Mouse (Mus musculus) neural tube, embryonic 13.5 days (tissue): ENCODE measurements around the gene Socs3. TPM values are rescaled to one million over a fixed set of nuclear protein-coding genes. Genes with fewer than 3 reads are reported as not detected.

ENCODE experiments used
- ATAC-seq: fragments of 200-750 bp; cut with Nextera tagmentation; 2 replicates; pipeline ENCODE4 v1.8.0; 2017; ENCODE audit warnings: low read depth, mild to moderate bottlenecking, moderate TSS enrichment, moderate library complexity
- H3K27ac ChIP-seq: fragments of 300-500 bp; sonication (generic); replicated peaks from 2 replicates; pipeline ENCODE4 v1.5.1; 2015; ENCODE audit warnings: moderate library complexity, mild to moderate bottlenecking, inconsistent platforms
- H3K27me3 ChIP-seq: fragments of 300-500 bp; sonication (generic); 2 replicates; pipeline ENCODE4 v1.6.1; 2015; ENCODE audit warnings: mild to moderate bottlenecking, inconsistent platforms
- H3K36me3 ChIP-seq: fragments of 300-500 bp; sonication (generic); 2 replicates; pipeline ENCODE4 v1.6.1; 2015; ENCODE audit warnings: mild to moderate bottlenecking, inconsistent platforms
- H3K4me1 ChIP-seq: fragments of 300-500 bp; sonication (generic); replicated peaks from 2 replicates; pipeline ENCODE4 v1.6.1; 2015; ENCODE audit warnings: inconsistent platforms
- H3K4me2 ChIP-seq: fragments of 300-500 bp; sonication (generic); 2 replicates; pipeline ENCODE4 v1.6.1; 2015; ENCODE audit warnings: inconsistent platforms, mild to moderate bottlenecking, moderate library complexity
- H3K4me3 ChIP-seq: fragments of 300-500 bp; sonication (generic); 2 replicates; pipeline ENCODE4 v1.5.1; 2015; ENCODE audit warnings: mild to moderate bottlenecking, inconsistent platforms
- H3K9ac ChIP-seq: fragments of 300-500 bp; sonication (generic); 2 replicates; pipeline ENCODE4 v1.6.1; 2015; ENCODE audit warnings: moderate library complexity, mild to moderate bottlenecking, inconsistent platforms
- H3K9me3 ChIP-seq: fragments of 300-500 bp; sonication (generic); 2 replicates; pipeline ENCODE4 v1.6.1; 2016; ENCODE audit warnings: inconsistent platforms
- WGBS: fragments of 180-500 bp; shearing (Covaris S2); methylation state at CpG from one replicate; pipeline ENCODE4 v1.1.7; 2015; 5-methylcytosine and 5-hydroxymethylcytosine counted together
- polyA plus RNA-seq: library from polyadenylated mRNA; unstranded; fragments of >200 nt; fragmentation: Nextera tagmentation; extraction: Ambion mirVana; gene quantifications from 2 replicates; pipeline ENCODE4 v1.2.1, GENCODE M21; 2015

Gene Socs3
- polyA plus RNA-seq, 1 experiment from 2014 or later = 8.7 TPM

- H3K9me3 ChIP-seq = no peaks in the 10 kb centered on the region
- peaks cover 67% of the 10 kb centered on the region for H3K4me1 ChIP-seq
- H3K4me3 ChIP-seq = peak overlapping the region; percentile 66
- under 1% methylated on average over 64 of the region's 64 CpGs for WGBS
- H3K27me3 ChIP-seq = peaks cover 48% of the 10 kb centered on the region
- ATAC-seq = peak; percentile 2; the same call in 1 of the 2 replicates
- H3K9ac ChIP-seq = peak overlapping the region; percentile 86
- peak overlapping the region; percentile 89 for H3K27ac ChIP-seq
- H3K4me2 ChIP-seq = peak overlapping the region; percentile 94
- H3K36me3 ChIP-seq = no peaks in the 10 kb centered on the region
Measured at GRCm38 (mm10) chr11:117968016-117968671, 1.7 kb downstream of the Socs3 start.

- Histone ChIP-seq H3K9ac (peak overlapping the region; percentile 86), H3K4me2 (peak overlapping the region; percentile 94), H3K36me3 (no peaks in the 10 kb centered on the region), H3K4me3 (peak overlapping the region; percentile 66), H3K9me3 (no peaks in the 10 kb centered on the region), H3K4me1 (peaks cover 74% of the 10 kb centered on the region), H3K27me3 (peaks cover 46% of the 10 kb centered on the region), H3K27ac (no peak overlapping the region)
- 6% methylated on average over 34 of the region's 34 CpGs for WGBS
- ATAC-seq = no peak
Measured at GRCm38 (mm10) chr11:117967249-117968015, 2.4 kb downstream of the Socs3 start.

- H3K27me3 ChIP-seq = peaks cover 46% of the 10 kb centered on the region
- ATAC-seq = no peak
- H3K36me3 ChIP-seq = no peaks in the 10 kb centered on the region
- 55% methylated on average over 7 of the region's 7 CpGs for WGBS
- peak overlapping the region; percentile 94 for H3K4me2 ChIP-seq
- H3K4me1 ChIP-seq = peaks cover 80% of the 10 kb centered on the region
- H3K9me3 ChIP-seq = no peaks in the 10 kb centered on the region
- 0 out of 2 replicates have a peak overlapping the region, but pooled peaks have one; percentile 86 for H3K9ac ChIP-seq
- no peak overlapping the region for H3K27ac ChIP-seq
- peak overlapping the region; percentile 66 for H3K4me3 ChIP-seq
Measured at GRCm38 (mm10) chr11:117966506-117967100, 3.2 kb downstream of the Socs3 start.

- peaks cover 80% of the 10 kb centered on the region for H3K4me1 ChIP-seq
- peaks cover 46% of the 10 kb centered on the region for H3K27me3 ChIP-seq
- no peaks in the 10 kb centered on the region for H3K9me3 ChIP-seq
- no peaks in the 10 kb centered on the region for H3K36me3 ChIP-seq
- H3K9ac ChIP-seq = peak overlapping the region; percentile 56
- WGBS = 20% methylated on average over 9 of the region's 9 CpGs
- H3K4me2 ChIP-seq = peak overlapping the region; percentile 94
- ATAC-seq = no peak
- no peak overlapping the region for H3K27ac ChIP-seq
- no peak overlapping the region for H3K4me3 ChIP-seq
Measured at GRCm38 (mm10) chr11:117965561-117965981, 4.3 kb downstream of the Socs3 start.

- Histone ChIP-seq H3K27me3 (peaks cover 43% of the 10 kb centered on the region), H3K9ac (peak overlapping the region; percentile 56; the same call in 1 of the 2 replicates), H3K4me3 (no peak overlapping the region), H3K27ac (no peak overlapping the region), H3K36me3 (no peaks in the 10 kb centered on the region), H3K4me2 (peak overlapping the region; percentile 94; the same call in 1 of the 2 replicates), H3K9me3 (no peaks in the 10 kb centered on the region), H3K4me1 (peaks cover 78% of the 10 kb centered on the region)
- no peak for ATAC-seq
- 26% methylated on average over 7 of the region's 7 CpGs for WGBS
Measured at GRCm38 (mm10) chr11:117965052-117965451, 4.8 kb downstream of the Socs3 start.

- Histone ChIP-seq H3K27me3 (peaks cover 43% of the 10 kb centered on the region), H3K9me3 (no peaks in the 10 kb centered on the region), H3K9ac (no peak overlapping the region), H3K4me3 (no peak overlapping the region), H3K36me3 (no peaks in the 10 kb centered on the region), H3K4me2 (peak overlapping the region; percentile 66; the same call in 1 of the 2 replicates), H3K4me1 (peaks cover 71% of the 10 kb centered on the region), H3K27ac (peak overlapping the region; percentile 73; the same call in 1 of the 2 replicates)
- WGBS = 0% methylated on average over 1 of the region's 1 CpGs
- no peak for ATAC-seq
Measured at GRCm38 (mm10) chr11:117964294-117964693, 5.6 kb downstream of the Socs3 start.

- H3K4me2 ChIP-seq = peak overlapping the region; percentile 66
- H3K36me3 ChIP-seq = no peaks in the 10 kb centered on the region
- H3K27me3 ChIP-seq = peaks cover 43% of the 10 kb centered on the region
- peak overlapping the region; percentile 35 for H3K4me3 ChIP-seq
- no peak; the same call in 1 of the 2 replicates for ATAC-seq
- H3K9ac ChIP-seq = peak overlapping the region; percentile 35; the same call in 1 of the 2 replicates
- peaks cover 71% of the 10 kb centered on the region for H3K4me1 ChIP-seq
- H3K9me3 ChIP-seq = no peaks in the 10 kb centered on the region
- WGBS = 2% methylated on average over 9 of the region's 9 CpGs
- peak overlapping the region; percentile 73 for H3K27ac ChIP-seq
Measured at GRCm38 (mm10) chr11:117963872-117964271, 6.0 kb downstream of the Socs3 start.

- Histone ChIP-seq H3K27ac (peak overlapping the region; percentile 73), H3K27me3 (peaks cover 42% of the 10 kb centered on the region), H3K36me3 (no peaks in the 10 kb centered on the region), H3K4me1 (peaks cover 65% of the 10 kb centered on the region), H3K9ac (peak overlapping the region; percentile 60), H3K9me3 (no peaks in the 10 kb centered on the region), H3K4me3 (peak overlapping the region; percentile 35), H3K4me2 (peak overlapping the region; percentile 66)
- peak; percentile 88 for ATAC-seq
- under 1% methylated on average over 40 of the region's 40 CpGs for WGBS
Measured at GRCm38 (mm10) chr11:117963091-117963793, 6.6 kb downstream of the Socs3 start.

GRCm38 (mm10) chr11:117962228-117963067, 7.4 kb downstream of the Socs3 start:
- H3K27ac ChIP-seq = peak overlapping the region; percentile 72
- peak overlapping the region; percentile 66; the same call in 1 of the 2 replicates for H3K4me2 ChIP-seq
- ATAC-seq = no peak
- WGBS = 39% methylated on average over 10 of the region's 10 CpGs
- no peak overlapping the region for H3K4me3 ChIP-seq
- peaks cover 57% of the 10 kb centered on the region for H3K4me1 ChIP-seq
- H3K27me3 ChIP-seq = peaks cover 34% of the 10 kb centered on the region
- H3K9me3 ChIP-seq = no peaks in the 10 kb centered on the region
- no peaks in the 10 kb centered on the region for H3K36me3 ChIP-seq
- H3K9ac ChIP-seq = peak overlapping the region; percentile 60; the same call in 1 of the 2 replicates

- Histone ChIP-seq H3K4me2 (no peak overlapping the region), H3K4me3 (no peak overlapping the region), H3K27ac (no peak overlapping the region), H3K9me3 (no peaks in the 10 kb centered on the region), H3K9ac (no peak overlapping the region), H3K36me3 (no peaks in the 10 kb centered on the region), H3K4me1 (peaks cover 40% of the 10 kb centered on the region), H3K27me3 (peaks cover 16% of the 10 kb centered on the region)
- no peak for ATAC-seq
Measured at GRCm38 (mm10) chr11:117960601-117961000, 9.2 kb downstream of the Socs3 start.
